Mouse (Mus musculus): ENCODE results near the gene C1qtnf12.

- TF ChIP-seq POLR2A (IDR thresholded peaks at IDR 0.05; ENCODE audit: low read depth, low read length) (no peak), CTCF (IDR thresholded peaks at IDR 0.05; ENCODE audit: extremely low read depth, insufficient read length, insufficient replicate concordance, low read depth, low read length) (no peak)
These were observed 31.5 kb downstream of the C1qtnf12 start for GRCm38 (mm10) chr4:155993606-155994005.

Measured in small intestine, adult 2 months (tissue).